Mouse (Mus musculus) splenic B cell, adult 2 months (primary cell): ENCODE measurements at regions not wholly inside any gene's neighbourhood (a gene's known extent, or its start where the extent isn't known, plus 50 kb on each side); places are given as distances from the start of the nearest gene placed in this dataset.

Experiments used
- DNase-seq: peaks from one replicate; pipeline ENCODE4 v3.0.0-alpha.2; 2011; ENCODE audit warnings: low read depth, low spot score
- H3K27me3 ChIP-seq: 2 replicates; pipeline ENCODE4 v1.6.1; 2012; ENCODE audit warnings: mild to moderate bottlenecking, low read length, moderate library complexity, mixed read lengths; ENCODE audit not compliant: control insufficient read depth, poor library complexity, insufficient read depth, severe bottlenecking
- H3K36me3 ChIP-seq: 2 replicates; pipeline ENCODE4 v1.6.1; 2012; ENCODE audit warnings: mild to moderate bottlenecking, low read length, moderate library complexity, mixed read lengths; ENCODE audit not compliant: control insufficient read depth, poor library complexity, insufficient read depth, severe bottlenecking

GRCm38 (mm10) chr13:116706401-116707330 is 318.7 kb downstream of the Parp8 start:
- Histone ChIP-seq H3K36me3 (no peaks in the 10 kb centered on the region), H3K27me3 (peaks cover 6% of the 10 kb centered on the region)
- DNase-seq = no peak

GRCm38 (mm10) chr13:116705611-116706386 is 319.5 kb downstream of the Parp8 start:
- DNase-seq = no peak

GRCm38 (mm10) chr13:116688714-116689113 is 336.6 kb downstream of the Parp8 start:
- H3K27me3 ChIP-seq = no peaks in the 10 kb centered on the region
- H3K36me3 ChIP-seq = no peaks in the 10 kb centered on the region
- DNase-seq = no peak

More at GRCm38 (mm10) chr13:116705611-116706386, 319.5 kb downstream of the Parp8 start:
- Histone ChIP-seq H3K36me3 (no peaks in the 10 kb centered on the region), H3K27me3 (peaks cover 6% of the 10 kb centered on the region; the same call in 1 of the 2 replicates)
